Mouse (Mus musculus): Measurements from ENCODE around the gene Scmh1.

- TF ChIP-seq FLI1 (IDR thresholded peaks at IDR 0.05; ENCODE audit: low read length), result no peak
- no peak for TF ChIP-seq GATA1 (IDR thresholded peaks at IDR 0.05; ENCODE audit: borderline replicate concordance, low read length)
These were observed 56.7 kb downstream of the Scmh1 start for GRCm38 (mm10) chr4:120461741-120462140.

All from megakaryocyte, embryonic 14.5 days (primary cell).